Mouse (Mus musculus) hindbrain, postnatal 0 days (tissue): ENCODE measurements around the gene Grik4. TPM values are rescaled to one million over a fixed set of nuclear protein-coding genes. Genes with fewer than 3 reads are reported as not detected.

Experiments used
- ATAC-seq: fragments of 200-750 bp; cut with Nextera tagmentation; 2 replicates; pipeline ENCODE4 v1.8.0; 2017; ENCODE audit warnings: mild to moderate bottlenecking, moderate TSS enrichment, moderate library complexity
- DNase-seq: peaks from one replicate; pipeline ENCODE4 v3.0.0-alpha.2; 2015; ENCODE audit warnings: low spot score
- H3K27ac ChIP-seq: fragments of 300-500 bp; sonication (generic); 2 replicates; pipeline ENCODE4 v1.5.1; 2014; ENCODE audit warnings: mild to moderate bottlenecking
- H3K27me3 ChIP-seq: fragments of 300-500 bp; sonication (generic); 2 replicates; pipeline ENCODE4 v1.6.1; 2014; ENCODE audit warnings: low read length, mixed read lengths; ENCODE audit not compliant: insufficient read depth
- H3K36me3 ChIP-seq: fragments of 300-500 bp; sonication (generic); 2 replicates; pipeline ENCODE4 v1.6.1; 2014; ENCODE audit warnings: low read length, mixed read lengths; ENCODE audit not compliant: insufficient read depth
- H3K4me1 ChIP-seq: fragments of 300-500 bp; sonication (generic); 2 replicates; pipeline ENCODE4 v1.6.1; 2014; ENCODE audit warnings: antibody characterized with exemption, low read length, mixed read lengths; ENCODE audit not compliant: insufficient read depth
- H3K4me2 ChIP-seq: fragments of 300-500 bp; sonication (generic); 2 replicates; pipeline ENCODE4 v1.6.1; 2014; ENCODE audit warnings: low read depth, mild to moderate bottlenecking, low read length, moderate library complexity, mixed read lengths
- H3K4me3 ChIP-seq: fragments of 300-500 bp; sonication (generic); 2 replicates; pipeline ENCODE4 v1.5.1; 2014; ENCODE audit warnings: low read length
- H3K9ac ChIP-seq: fragments of 300-500 bp; sonication (generic); replicated peaks from 2 replicates; pipeline ENCODE4 v1.6.1; 2014; ENCODE audit warnings: mild to moderate bottlenecking, low read length, moderate library complexity, mixed read lengths
- H3K9me3 ChIP-seq: fragments of 300-500 bp; sonication (generic); 2 replicates; pipeline ENCODE4 v1.6.1; 2016; ENCODE audit warnings: low read length, mixed read lengths
- CTCF ChIP-seq: IDR thresholded peaks from 2 replicates; pipeline ENCODE4 v1.5.1; 2016; ENCODE audit warnings: antibody characterized with exemption, control low read depth, low read depth
- whole genome bisulfite sequencing: fragments of 180-500 bp; shearing (Covaris S2); extraction: QIAGEN DNeasy Blood & Tissue Kit; methylation state at CpG from one replicate; pipeline ENCODE4 v1.1.7; 2014; 5-methylcytosine and 5-hydroxymethylcytosine counted together
- polyA plus RNA-seq: library from polyadenylated mRNA; unstranded; fragments of >200 nt; fragmentation: Nextera tagmentation; extraction: Ambion mirVana; gene quantifications from 2 replicates; pipeline ENCODE4 v1.2.1, GENCODE M21; 2015
- total RNA-seq: library from RNA; depleted of rRNA; stranded (reverse); fragments of >200 nt; gene quantifications from 2 replicates; pipeline ENCODE4 v1.2.3, GENCODE M21; 2014

The Grik4 gene
- total and polyA plus RNA-seq, 2 experiments from 2014 or later, result 9.4 to 18.2 TPM

- Histone ChIP-seq H3K27ac (no peak overlapping the region), H3K36me3 (no peaks in the 10 kb centered on the region), H3K4me1 (no peaks in the 10 kb centered on the region), H3K4me3 (no peak overlapping the region), H3K27me3 (no peaks in the 10 kb centered on the region), H3K4me2 (no peak overlapping the region), H3K9me3 (no peaks in the 10 kb centered on the region), H3K9ac (no peak overlapping the region)
- WGBS, result 59% methylated on average over 4 of the region's 4 CpGs
- ATAC-seq, result no peak
- DNase-seq, result no peak
- no peak for TF ChIP-seq CTCF
Measured at GRCm38 (mm10) chr9:42652309-42652708, 292.0 kb downstream of the Grik4 start.

- Histone ChIP-seq H3K4me1 (no peaks in the 10 kb centered on the region), H3K4me3 (no peak overlapping the region), H3K9me3 (no peaks in the 10 kb centered on the region), H3K36me3 (no peaks in the 10 kb centered on the region), H3K9ac (no peak overlapping the region), H3K27ac (no peak overlapping the region), H3K4me2 (no peak overlapping the region), H3K27me3 (no peaks in the 10 kb centered on the region)
- 74% methylated on average over 5 of the region's 5 CpGs for WGBS
- no peak for DNase-seq
- TF ChIP-seq CTCF, result no peak
- no peak for ATAC-seq
Measured at GRCm38 (mm10) chr9:42649872-42650271, 294.4 kb downstream of the Grik4 start.

- WGBS, result 91% methylated on average over 3 of the region's 3 CpGs
- Histone ChIP-seq H3K27ac (no peak overlapping the region), H3K9ac (no peak overlapping the region), H3K9me3 (no peaks in the 10 kb centered on the region), H3K27me3 (no peaks in the 10 kb centered on the region), H3K4me2 (no peak overlapping the region), H3K36me3 (no peaks in the 10 kb centered on the region), H3K4me3 (no peak overlapping the region), H3K4me1 (no peaks in the 10 kb centered on the region)
- TF ChIP-seq CTCF, result no peak
- DNase-seq, result no peak
- no peak for ATAC-seq
Measured at GRCm38 (mm10) chr9:42648051-42648450, 296.2 kb downstream of the Grik4 start.

- no peak for ATAC-seq
- no peak overlapping the region for H3K4me2 ChIP-seq
- TF ChIP-seq CTCF, result no peak
- DNase-seq, result no peak
- no peaks in the 10 kb centered on the region for H3K9me3 ChIP-seq
- no peaks in the 10 kb centered on the region for H3K36me3 ChIP-seq
- H3K27ac ChIP-seq, result no peak overlapping the region
- H3K27me3 ChIP-seq, result no peaks in the 10 kb centered on the region
- H3K9ac ChIP-seq, result no peak overlapping the region
- peaks cover 2% of the 10 kb centered on the region; the same call in 1 of the 2 replicates for H3K4me1 ChIP-seq
- no peak overlapping the region for H3K4me3 ChIP-seq
- 70% methylated on average over 3 of the region's 3 CpGs for WGBS
Measured at GRCm38 (mm10) chr9:42647596-42647995, 296.7 kb downstream of the Grik4 start.

GRCm38 (mm10) chr9:42646821-42647220 lies 297.5 kb downstream of the Grik4 start:
- no peak overlapping the region for H3K27ac ChIP-seq
- no peaks in the 10 kb centered on the region for H3K36me3 ChIP-seq
- no peaks in the 10 kb centered on the region for H3K9me3 ChIP-seq
- no peak overlapping the region for H3K9ac ChIP-seq
- H3K4me1 ChIP-seq, result peaks cover 5% of the 10 kb centered on the region; the same call in 1 of the 2 replicates
- DNase-seq, result no peak
- TF ChIP-seq CTCF, result no peak
- no peak overlapping the region for H3K4me3 ChIP-seq
- ATAC-seq, result no peak
- H3K27me3 ChIP-seq, result no peaks in the 10 kb centered on the region
- H3K4me2 ChIP-seq, result no peak overlapping the region
- WGBS, result 63% methylated on average over 10 of the region's 10 CpGs

GRCm38 (mm10) chr9:42645161-42645560 lies 299.1 kb downstream of the Grik4 start:
- TF ChIP-seq CTCF, result no peak
- no peak overlapping the region for H3K4me2 ChIP-seq

GRCm38 (mm10) chr9:42642821-42643220 lies 301.5 kb downstream of the Grik4 start:
- H3K36me3 ChIP-seq, result no peaks in the 10 kb centered on the region
- H3K9ac ChIP-seq, result no peak overlapping the region
- TF ChIP-seq CTCF, result no peak
- H3K4me3 ChIP-seq, result no peak overlapping the region
- peaks cover 5% of the 10 kb centered on the region; the same call in 1 of the 2 replicates for H3K4me1 ChIP-seq
- WGBS, result 30% methylated on average over 5 of the region's 5 CpGs
- no peaks in the 10 kb centered on the region for H3K9me3 ChIP-seq
- H3K4me2 ChIP-seq, result no peak overlapping the region
- DNase-seq, result peak; percentile 45
- H3K27me3 ChIP-seq, result no peaks in the 10 kb centered on the region
- no peak for ATAC-seq
- H3K27ac ChIP-seq, result no peak overlapping the region

More at GRCm38 (mm10) chr9:42645161-42645560, 299.1 kb downstream of the Grik4 start:
- no peaks in the 10 kb centered on the region for H3K9me3 ChIP-seq
- H3K27ac ChIP-seq, result no peak overlapping the region
- 76% methylated on average over 5 of the region's 5 CpGs for WGBS
- H3K4me3 ChIP-seq, result no peak overlapping the region
- no peaks in the 10 kb centered on the region for H3K27me3 ChIP-seq
- no peak for DNase-seq
- no peak overlapping the region for H3K9ac ChIP-seq
- ATAC-seq, result no peak
- H3K4me1 ChIP-seq, result peaks cover 5% of the 10 kb centered on the region; the same call in 1 of the 2 replicates
- no peaks in the 10 kb centered on the region for H3K36me3 ChIP-seq
